Mouse (Mus musculus): ENCODE results near the gene Icam4. TPM values are rescaled to one million over a fixed set of nuclear protein-coding genes. Genes with fewer than 3 reads are reported as not detected.
A peak's percentile ranks its signal among the peaks of the same experiment; 100 is the strongest.
"Not testable (repeated sequence)": the region's sequence is repeated elsewhere in the genome, so short reads cannot be mapped to it uniquely, and the experiment has no call there.

The Icam4 gene
- total RNA-seq, 2 experiments from 2014 or later, result 0.31 to 2.3 TPM

- ATAC-seq (replicated peaks; ENCODE audit: poor library complexity, severe bottlenecking), result not testable (repeated sequence)
These were observed 18.1 kb upstream of the Icam4 start for GRCm38 (mm10) chr9:21010939-21011541.

GRCm38 (mm10) chr9:21011846-21012312, 17.3 kb upstream of the Icam4 start:
- no peak for ATAC-seq (replicated peaks; ENCODE audit: poor library complexity, severe bottlenecking)

GRCm38 (mm10) chr9:21012368-21012767, 16.8 kb upstream of the Icam4 start:
- ATAC-seq (replicated peaks; ENCODE audit: poor library complexity, severe bottlenecking), result no peak

GRCm38 (mm10) chr9:21014691-21015570, 14.2 kb upstream of the Icam4 start:
- ATAC-seq (replicated peaks; ENCODE audit: poor library complexity, severe bottlenecking), result peak; percentile 75

- ATAC-seq (replicated peaks; ENCODE audit: poor library complexity, severe bottlenecking), result peak; percentile 52
These were observed 13.5 kb upstream of the Icam4 start, which contains the start of gene Icam1 for GRCm38 (mm10) chr9:21015571-21016130. Icam1 (plus strand) TSS chr9:21015985.

GRCm38 (mm10) chr9:21016331-21017176, 12.6 kb upstream of the Icam4 start:
- ATAC-seq (replicated peaks; ENCODE audit: poor library complexity, severe bottlenecking), result peak; percentile 28

- no peak for ATAC-seq (replicated peaks; ENCODE audit: poor library complexity, severe bottlenecking)
These were observed 12.0 kb upstream of the Icam4 start for GRCm38 (mm10) chr9:21017177-21017575.

GRCm38 (mm10) chr9:21018600-21018999, 10.6 kb upstream of the Icam4 start:
- no peak for ATAC-seq (replicated peaks; ENCODE audit: poor library complexity, severe bottlenecking)

- no peak for ATAC-seq (replicated peaks; ENCODE audit: poor library complexity, severe bottlenecking)
These were observed 7.8 kb upstream of the Icam4 start for GRCm38 (mm10) chr9:21021363-21021762.

GRCm38 (mm10) chr9:21022288-21022687, 6.9 kb upstream of the Icam4 start:
- no peak for ATAC-seq (replicated peaks; ENCODE audit: poor library complexity, severe bottlenecking)

GRCm38 (mm10) chr9:21022726-21023125, 6.4 kb upstream of the Icam4 start:
- no peak for ATAC-seq (replicated peaks; ENCODE audit: poor library complexity, severe bottlenecking)

- ATAC-seq (replicated peaks; ENCODE audit: poor library complexity, severe bottlenecking), result no peak
These were observed 3.8 kb upstream of the Icam4 start for GRCm38 (mm10) chr9:21025258-21025810.

GRCm38 (mm10) chr9:21026849-21027248, 2.3 kb upstream of the Icam4 start:
- no peak for ATAC-seq (replicated peaks; ENCODE audit: poor library complexity, severe bottlenecking)

- ATAC-seq (replicated peaks; ENCODE audit: poor library complexity, severe bottlenecking), result no peak
These were observed 1.3 kb upstream of the Icam4 start for GRCm38 (mm10) chr9:21027774-21028290.

- no peak for ATAC-seq (replicated peaks; ENCODE audit: poor library complexity, severe bottlenecking)
These were observed 538 bp upstream of the Icam4 start for GRCm38 (mm10) chr9:21028560-21029110.

- peak; percentile 15; the same call in 1 of the 2 replicates for ATAC-seq (replicated peaks; ENCODE audit: poor library complexity, severe bottlenecking)
These were observed 955 bp downstream of the Icam4 start for GRCm38 (mm10) chr9:21030055-21030600.

GRCm38 (mm10) chr9:21030781-21031250, 1.6 kb downstream of the Icam4 start:
- ATAC-seq (replicated peaks; ENCODE audit: poor library complexity, severe bottlenecking), result peak; percentile 62

- ATAC-seq (replicated peaks; ENCODE audit: poor library complexity, severe bottlenecking), result peak; percentile 31
These were observed 2.2 kb downstream of the Icam4 start for GRCm38 (mm10) chr9:21031251-21031895.

All from granulocyte monocyte progenitor cell, adult 5-6 weeks (primary cell).